Mouse (Mus musculus): Measurements from ENCODE around the gene Shmt2.

DNA sequence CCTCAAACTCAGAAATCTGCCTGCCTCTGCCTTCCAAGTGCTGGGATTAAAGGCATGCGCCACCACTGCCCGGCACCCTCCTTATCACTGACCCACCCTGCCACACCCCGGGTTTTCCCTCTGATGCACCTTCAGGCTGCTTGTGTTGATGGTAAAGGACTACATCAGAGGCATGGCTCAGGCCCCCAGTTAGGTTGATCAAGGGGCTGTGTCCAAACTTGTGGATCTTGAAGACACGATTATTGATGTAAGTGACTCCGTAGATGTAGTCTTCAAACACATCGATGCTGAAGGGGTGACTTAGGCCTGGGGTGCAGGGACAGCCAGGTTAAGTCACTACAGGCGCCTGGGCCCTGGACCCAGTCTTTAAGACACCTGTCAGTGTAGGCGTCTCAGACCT, 19.3 kb upstream of the Shmt2 start:
- TF ChIP-seq POLR2A (IDR thresholded peaks at IDR 0.05; ENCODE audit: control insufficient read depth, extremely low read depth, insufficient read depth, low read length, poor library complexity) (no peak), CTCF (IDR thresholded peaks at IDR 0.05; ENCODE audit: borderline replicate concordance, control insufficient read depth, extremely low read depth, insufficient read depth, low read length, poor library complexity) (no peak)
